Mouse (Mus musculus) small intestine, adult 2 months (tissue): ENCODE data around the gene Rhbdd2.

Experiments used
- CTCF ChIP-seq: fragments of 200-500 bp; IDR thresholded peaks from 2 replicates; pipeline ENCODE4 v1.5.1; 2012; ENCODE audit warnings: low read depth, mild to moderate bottlenecking, control low read depth, inconsistent platforms, low read length, moderate library complexity, mixed read lengths; ENCODE audit not compliant: insufficient replicate concordance, insufficient read length; ENCODE audit errors: extremely low read depth
- POLR2A ChIP-seq: fragments of 200-500 bp; IDR thresholded peaks from 2 replicates; pipeline ENCODE4 v1.6.1; 2012; ENCODE audit warnings: low read depth, mild to moderate bottlenecking, control low read depth, inconsistent platforms, low read length, moderate library complexity

GRCm38 (mm10) chr5:135672980-135673379, 40.6 kb downstream of the Rhbdd2 start:
- no peak for TF ChIP-seq POLR2A
- no peak for TF ChIP-seq CTCF
